Mouse (Mus musculus) kidney, adult 2 months (tissue): ENCODE measurements at regions not wholly inside any gene's neighbourhood (a gene's known extent, or its start where the extent isn't known, plus 50 kb on each side); places are given as distances from the start of the nearest gene placed in this dataset.
A peak's percentile ranks its signal among the peaks of the same experiment; 100 is the strongest.

Experiments
- DNase-seq: peaks from one replicate; pipeline ENCODE4 v3.0.0; 2021
- H3K27ac ChIP-seq: fragments of 200-500 bp; 2 replicates; pipeline ENCODE4 v1.5.1; 2012; ENCODE audit warnings: low read depth, low read length, control low read depth, inconsistent platforms; ENCODE audit not compliant: insufficient read depth
- H3K27me3 ChIP-seq: fragments of 200-500 bp; replicated peaks from 2 replicates; pipeline ENCODE4 v1.6.1; 2012; ENCODE audit warnings: mild to moderate bottlenecking, moderate library complexity, low read length, inconsistent platforms; ENCODE audit not compliant: control insufficient read depth, insufficient read depth
- H3K36me3 ChIP-seq: fragments of 200-500 bp; 2 replicates; pipeline ENCODE4 v1.6.1; 2012; ENCODE audit warnings: mild to moderate bottlenecking, moderate library complexity, low read length, inconsistent platforms; ENCODE audit not compliant: control insufficient read depth, insufficient read depth
- H3K4me1 ChIP-seq: fragments of 200-500 bp; 2 replicates; pipeline ENCODE4 v1.6.1; 2011; ENCODE audit warnings: low read length; ENCODE audit not compliant: control insufficient read depth, insufficient read depth
- H3K4me3 ChIP-seq: fragments of 200-500 bp; 2 replicates; pipeline ENCODE4 v1.5.1; 2011; ENCODE audit warnings: mild to moderate bottlenecking, low read depth, low read length, control low read depth; ENCODE audit not compliant: insufficient read depth
- CTCF ChIP-seq: fragments of 200-500 bp; conservative IDR thresholded peaks from 2 replicates; pipeline ENCODE4 v1.5.1; 2011; ENCODE audit warnings: low read depth, mild to moderate bottlenecking, control low read depth, low read length, moderate library complexity, mixed read lengths; ENCODE audit not compliant: insufficient read depth, insufficient read length
- POLR2A ChIP-seq: fragments of 200-500 bp; IDR thresholded peaks from one replicate; pipeline ENCODE4 v1.6.1; 2011; ENCODE audit warnings: low read depth, low read length, control low read depth
- WGBS: fragments of 180-500 bp; shearing (Covaris S2); methylation state at CpG from one replicate; pipeline ENCODE4 v1.1.7; 2018; 5-methylcytosine and 5-hydroxymethylcytosine counted together

GRCm38 (mm10) chr6:134320379-134320932, 75.7 kb upstream of the Bcl2l14 start:
- Histone ChIP-seq H3K4me3 (no peak overlapping the region), H3K36me3 (no peaks in the 10 kb centered on the region), H3K27ac (no peak overlapping the region), H3K4me1 (no peaks in the 10 kb centered on the region), H3K27me3 (no peaks in the 10 kb centered on the region)
- no peak for DNase-seq
- TF ChIP-seq POLR2A = no peak
- peak; percentile 28; the same call in 1 of the 2 replicates for TF ChIP-seq CTCF
- 87% methylated on average over 7 of the region's 7 CpGs for WGBS

GRCm38 (mm10) chr6:134324001-134324400, 72.1 kb upstream of the Bcl2l14 start:
- Histone ChIP-seq H3K4me3 (no peak overlapping the region), H3K27ac (no peak overlapping the region), H3K27me3 (no peaks in the 10 kb centered on the region), H3K36me3 (no peaks in the 10 kb centered on the region), H3K4me1 (no peaks in the 10 kb centered on the region)
- TF ChIP-seq POLR2A (no peak), CTCF (no peak)
- 66% methylated on average over 3 of the region's 3 CpGs for WGBS
- no peak for DNase-seq

DNA sequence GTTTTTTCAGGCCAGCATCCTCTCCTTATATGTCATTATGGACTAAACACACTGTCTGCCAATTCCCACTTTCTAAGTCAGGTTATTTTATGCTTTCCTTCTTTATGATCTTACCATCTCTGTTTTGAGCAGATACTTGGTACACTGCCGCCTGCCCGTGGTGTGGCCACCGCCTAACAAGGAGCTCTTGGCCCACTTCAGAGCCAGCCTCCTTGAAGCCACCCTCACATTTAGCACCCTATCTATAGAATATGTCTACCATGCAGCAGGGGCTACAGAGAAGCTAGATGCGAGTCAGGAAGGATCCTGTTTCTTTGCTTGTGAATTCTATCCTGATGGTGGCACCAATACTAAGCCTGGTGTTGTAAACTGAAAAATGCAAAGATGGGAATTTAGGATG, 70.6 kb upstream of the Bcl2l14 start:
- Histone ChIP-seq H3K4me3 (no peak overlapping the region), H3K4me1 (no peaks in the 10 kb centered on the region), H3K27me3 (no peaks in the 10 kb centered on the region), H3K36me3 (no peaks in the 10 kb centered on the region), H3K27ac (no peak overlapping the region)
- TF ChIP-seq POLR2A = no peak
- no peak for TF ChIP-seq CTCF
- 96% methylated on average over 4 of the region's 4 CpGs for WGBS
- no peak for DNase-seq

- Histone ChIP-seq H3K4me3 (no peak overlapping the region), H3K27me3 (no peaks in the 10 kb centered on the region), H3K36me3 (no peaks in the 10 kb centered on the region), H3K4me1 (no peaks in the 10 kb centered on the region), H3K27ac (no peak overlapping the region)
- 68% methylated on average over 10 of the region's 10 CpGs for WGBS
- no peak for TF ChIP-seq POLR2A
- TF ChIP-seq CTCF = no peak
- no peak for DNase-seq
Observed at GRCm38 (mm10) chr6:134329550-134330299, 66.4 kb upstream of the Bcl2l14 start.

DNA sequence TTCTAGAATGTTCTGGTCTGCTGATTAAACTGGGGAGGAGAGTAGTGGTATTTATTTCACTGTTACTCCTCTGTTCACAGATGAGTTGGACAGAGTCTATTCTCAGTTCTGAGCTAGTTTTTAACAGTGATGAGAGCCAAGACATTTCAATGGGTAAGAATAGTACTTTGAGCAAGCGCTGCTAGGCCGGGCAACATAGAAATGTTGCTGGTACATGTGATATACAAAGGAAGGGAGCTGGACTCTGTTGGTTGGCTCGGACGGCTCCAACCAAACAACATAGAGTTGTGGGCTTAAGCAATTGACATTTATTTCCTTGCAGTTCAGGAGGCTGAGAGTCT, 65.8 kb upstream of the Bcl2l14 start:
- TF ChIP-seq POLR2A (no peak), CTCF (no peak)
- H3K4me3 ChIP-seq = no peak overlapping the region
- WGBS = 88% methylated on average over 4 of the region's 4 CpGs
- no peak for DNase-seq
- no peaks in the 10 kb centered on the region for H3K36me3 ChIP-seq
- no peaks in the 10 kb centered on the region for H3K27me3 ChIP-seq
- H3K4me1 ChIP-seq = no peaks in the 10 kb centered on the region
- no peak overlapping the region for H3K27ac ChIP-seq

DNA sequence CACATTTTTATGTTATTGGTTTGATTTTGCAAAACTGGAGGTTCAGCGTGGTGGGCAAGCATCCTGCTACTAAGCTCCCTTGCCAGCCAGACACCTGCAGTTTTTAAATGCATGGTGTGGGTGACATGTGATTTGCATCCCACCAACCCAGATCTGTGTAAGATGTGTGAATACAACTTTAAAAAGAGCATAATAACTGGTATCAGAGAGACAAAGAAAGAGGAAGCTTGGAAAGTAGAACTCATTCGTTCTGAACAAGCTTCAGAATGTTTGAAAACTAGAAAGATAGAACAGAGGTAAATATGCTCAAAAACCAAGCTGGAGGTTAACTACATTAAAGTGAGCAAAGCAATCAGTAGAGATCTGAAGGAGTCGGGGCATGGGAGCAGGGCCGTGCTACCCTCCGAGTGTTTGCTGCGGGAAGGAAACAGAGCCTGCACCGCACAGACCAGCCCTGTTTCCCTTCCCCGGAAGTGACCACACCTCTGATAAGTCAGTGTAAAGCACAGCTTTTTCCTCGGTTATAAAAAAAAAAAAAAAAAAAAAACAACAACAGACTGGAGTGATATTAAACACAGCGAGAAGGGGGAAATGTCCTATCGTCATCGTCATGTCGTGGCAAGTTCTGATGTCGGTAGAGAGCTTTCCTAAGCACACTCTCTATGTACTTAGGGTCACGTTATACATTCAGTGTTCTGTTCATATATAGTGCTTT, 63.2 kb upstream of the Bcl2l14 start:
- WGBS = 70% methylated on average over 15 of the region's 15 CpGs
- no peak overlapping the region for H3K4me3 ChIP-seq
- TF ChIP-seq CTCF = no peak
- H3K27me3 ChIP-seq = no peaks in the 10 kb centered on the region
- H3K4me1 ChIP-seq = no peaks in the 10 kb centered on the region
- no peak overlapping the region for H3K27ac ChIP-seq
- no peak for DNase-seq
- H3K36me3 ChIP-seq = no peaks in the 10 kb centered on the region

- Histone ChIP-seq H3K27me3 (no peaks in the 10 kb centered on the region), H3K4me3 (no peak overlapping the region), H3K27ac (no peak overlapping the region), H3K36me3 (no peaks in the 10 kb centered on the region), H3K4me1 (no peaks in the 10 kb centered on the region)
- DNase-seq = no peak
- TF ChIP-seq CTCF = no peak
- no peak for TF ChIP-seq POLR2A
- 69% methylated on average over 4 of the region's 4 CpGs for WGBS
Observed at GRCm38 (mm10) chr6:134335711-134336110, 60.4 kb upstream of the Bcl2l14 start.
